Mouse (Mus musculus) heart, postnatal 14 days (tissue): ENCODE measurements around the gene Abcb6. TPM values are rescaled to one million over a fixed set of nuclear protein-coding genes. Genes with fewer than 3 reads are reported as not detected.

ENCODE experiments used
- DNase-seq, 2 experiments: peaks; one replicate each; pipeline ENCODE4 v3.0.0; 2021 to 2022
- intact Hi-C: fragments of 180-260 bp; cut with DNase I; formaldehyde crosslinking; loops from one replicate; pipeline ENCODE4 v1.15.1; 2025
- long read RNA-seq, 2 experiments: library from polyadenylated mRNA; stranded (forward); transcript quantifications; one replicate each; pipeline ENCODE4 v2.0.0; 2021
- total RNA-seq, 2 experiments: library from RNA; stranded (reverse); gene quantifications; 2 replicates each; pipeline ENCODE4 v1.2.3; 2021

Abcb6 gene
- total RNA-seq = 10 to 100 TPM; 25.7 to 26.4 TPM
- long read RNA-seq, experiment 1, transcript Abcb6-201 (19 exons, 2,966 nt) = major isoform, 34 of 37 reads
- long read RNA-seq, experiment 1, partial matches to known transcripts = 1 of 37 reads
- long read RNA-seq, experiment 1, other reads (novel, unspliced or antisense) = 2 of 37 reads
- long read RNA-seq, experiment 2, transcript Abcb6-201 (19 exons, 2,966 nt) = major isoform, 49 of 53 reads
- long read RNA-seq, experiment 2, partial matches to known transcripts = 3 of 53 reads
- long read RNA-seq, experiment 2, other reads (novel, unspliced or antisense) = 1 of 53 reads

GRCm38 (mm10) chr1:75180105-75180590 lies at the start of gene Abcb6:
Abcb6 (minus strand) TSS chr1:75180392.
- intact Hi-C loops = loop anchor here (5.0 kb wide), 1 partner anchor 72 kb away; no protein-coding TSS in a partner anchor
- peak; percentile 82 to 87 for DNase-seq

GRCm38 (mm10) chr1:75229158-75229557 lies 49.0 kb upstream of the Abcb6 start:
- no peak for DNase-seq
- intact Hi-C loops = no loop called here

GRCm38 (mm10) chr1:75227653-75228052 lies 47.5 kb upstream of the Abcb6 start:
- DNase-seq = no peak
- intact Hi-C loops = no loop called here

GRCm38 (mm10) chr1:75226138-75226537 lies 45.9 kb upstream of the Abcb6 start:
- DNase-seq = no peak
- intact Hi-C loops = no loop called here

- intact Hi-C loops = no loop called here
- DNase-seq = no peak
These were observed 45.3 kb upstream of the Abcb6 start for GRCm38 (mm10) chr1:75225473-75225872.

GRCm38 (mm10) chr1:75223532-75223931 lies 43.3 kb upstream of the Abcb6 start:
- intact Hi-C loops = no loop called here

GRCm38 (mm10) chr1:75222926-75223325 lies 42.7 kb upstream of the Abcb6 start:
- intact Hi-C loops = no loop called here
- DNase-seq = no peak

More at GRCm38 (mm10) chr1:75223532-75223931, 43.3 kb upstream of the Abcb6 start:
- DNase-seq = no peak

GRCm38 (mm10) chr1:75221538-75221937 lies 41.3 kb upstream of the Abcb6 start:
- intact Hi-C loops = no loop called here
- DNase-seq = no peak

GRCm38 (mm10) chr1:75219531-75219930 lies 39.3 kb upstream of the Abcb6 start, which contains the start of gene Tuba4a:
Tuba4a (minus strand) TSS chr1:75219865.
- intact Hi-C loops = no loop called here
- peak in 1 of 2 experiments; percentile 32 for DNase-seq

GRCm38 (mm10) chr1:75219078-75219477 lies 38.9 kb upstream of the Abcb6 start:
- DNase-seq = peak; percentile 84 to 91
- intact Hi-C loops = no loop called here

- intact Hi-C loops = no loop called here
- peak; percentile 70 to 80 for DNase-seq
These were observed 38.2 kb upstream of the Abcb6 start for GRCm38 (mm10) chr1:75218227-75219001.

- intact Hi-C loops = no loop called here
- DNase-seq = no peak
These were observed 37.7 kb upstream of the Abcb6 start for GRCm38 (mm10) chr1:75217893-75218226.

- peak; percentile 56 to 75 for DNase-seq
- intact Hi-C loops = no loop called here
These were observed 36.8 kb upstream of the Abcb6 start for GRCm38 (mm10) chr1:75216797-75217585.

- DNase-seq = no peak
- intact Hi-C loops = no loop called here
These were observed 35.6 kb upstream of the Abcb6 start for GRCm38 (mm10) chr1:75215785-75216184.

- peak; percentile 67 to 81 for DNase-seq
- intact Hi-C loops = no loop called here
These were observed 34.7 kb upstream of the Abcb6 start for GRCm38 (mm10) chr1:75214886-75215285.

- no peak for DNase-seq
- intact Hi-C loops = no loop called here
These were observed 34.2 kb upstream of the Abcb6 start for GRCm38 (mm10) chr1:75214442-75214841.

GRCm38 (mm10) chr1:75213096-75213495 lies 32.9 kb upstream of the Abcb6 start:
- intact Hi-C loops = no loop called here
- DNase-seq = no peak

- no peak for DNase-seq
- intact Hi-C loops = no loop called here
These were observed 32.4 kb upstream of the Abcb6 start for GRCm38 (mm10) chr1:75212542-75212941.

- intact Hi-C loops = loop anchor here (2.0 kb wide), 1 partner anchor 18 kb away; the partner anchor contains the start of genes Ankzf1 and Atg9a
- DNase-seq = no peak
These were observed 31.0 kb upstream of the Abcb6 start for GRCm38 (mm10) chr1:75211141-75211708.
